Mouse (Mus musculus) mouse trophoblast stem cell (cell line): Measurements from ENCODE around the gene Nanos3.

Experiments used
- in situ Hi-C, 2 experiments: fragments of 300-500 bp; cut with MseI, MboI; formaldehyde crosslinking; loops; 2 replicates in 1 of 2; 3 replicates in 1 of 2; pipeline ENCODE4 v1.15.1; 2025

Nanos3 gene

DNA sequence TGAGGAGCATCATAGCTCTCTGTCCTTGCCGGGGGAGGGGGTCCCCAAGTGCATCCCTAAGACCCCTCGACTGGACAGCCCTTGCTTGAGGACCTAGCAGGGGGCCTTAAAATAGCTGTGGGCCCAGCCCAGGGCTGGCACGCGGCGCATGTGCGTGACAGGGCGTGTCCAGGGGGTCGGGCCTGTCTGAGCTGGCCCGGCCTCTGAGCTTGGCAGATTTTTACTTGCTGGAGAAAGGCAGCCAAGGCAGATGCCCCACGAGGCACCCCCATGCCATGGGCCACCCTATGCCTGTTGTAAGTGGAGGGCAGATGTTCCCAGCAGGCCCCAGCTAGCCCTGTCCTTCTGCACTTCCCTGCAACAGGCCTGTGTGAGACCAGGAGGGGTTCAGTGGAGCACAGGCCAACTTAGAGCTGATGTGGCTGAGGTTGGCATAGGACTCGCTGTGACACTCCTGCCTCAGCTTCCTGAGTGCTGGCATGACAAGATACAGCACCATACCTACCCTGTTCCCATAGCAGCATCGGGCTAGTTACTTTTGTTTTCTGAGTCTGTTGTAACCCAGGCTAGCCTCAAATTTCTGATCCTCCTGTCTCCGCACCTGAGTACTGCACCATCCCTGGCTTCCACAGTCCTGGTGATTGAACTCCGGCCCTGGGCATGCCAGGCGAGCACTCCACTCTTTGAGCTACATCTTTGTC lies 16.7 kb upstream of the Nanos3 start:
- in situ Hi-C loops: no loop called here

DNA sequence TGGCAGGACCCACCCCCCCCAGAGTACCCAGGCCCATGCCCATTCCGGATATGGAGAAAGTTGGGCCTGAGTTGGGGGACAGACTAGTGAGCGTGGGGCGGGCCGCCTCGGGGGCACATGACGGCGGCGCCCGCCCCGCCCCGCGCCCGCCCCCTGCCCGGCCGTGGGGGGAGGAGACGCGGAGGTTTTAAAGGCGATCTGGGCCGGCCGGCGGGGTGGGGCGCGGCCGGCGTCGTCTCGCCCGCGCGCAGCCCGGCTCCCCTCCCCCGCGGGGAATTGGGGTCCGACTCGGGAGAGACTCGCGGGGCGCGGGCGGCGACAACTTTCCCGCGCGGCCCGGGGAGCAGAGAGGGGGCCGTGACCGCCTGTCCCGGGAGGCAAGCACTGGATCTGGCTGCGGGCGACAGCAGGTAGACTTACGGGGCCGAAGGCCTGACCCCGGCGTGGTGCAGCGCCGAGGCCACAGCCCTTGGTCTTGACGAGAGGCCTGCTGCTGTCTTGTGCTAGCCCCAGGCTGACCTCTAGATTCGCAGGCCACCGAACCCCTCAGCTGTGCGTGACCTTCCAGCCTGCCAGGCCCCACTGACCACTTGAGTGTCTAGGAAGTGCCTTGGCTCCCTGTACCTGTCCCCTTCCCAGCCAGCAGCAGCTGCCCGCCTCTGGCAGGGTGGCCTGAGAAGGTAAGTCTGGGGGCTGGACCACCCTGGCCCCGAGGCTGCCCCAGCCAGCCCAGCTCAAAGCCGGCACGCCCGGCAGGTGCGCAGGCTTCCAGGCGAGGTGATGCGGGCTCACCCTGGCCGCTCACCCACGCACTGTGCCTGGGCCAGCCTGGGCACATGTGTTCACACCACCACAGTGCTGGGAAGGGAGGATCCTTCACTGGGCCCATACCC lies 15.9 kb upstream of the Nanos3 start:
- in situ Hi-C loops: no loop called here

DNA sequence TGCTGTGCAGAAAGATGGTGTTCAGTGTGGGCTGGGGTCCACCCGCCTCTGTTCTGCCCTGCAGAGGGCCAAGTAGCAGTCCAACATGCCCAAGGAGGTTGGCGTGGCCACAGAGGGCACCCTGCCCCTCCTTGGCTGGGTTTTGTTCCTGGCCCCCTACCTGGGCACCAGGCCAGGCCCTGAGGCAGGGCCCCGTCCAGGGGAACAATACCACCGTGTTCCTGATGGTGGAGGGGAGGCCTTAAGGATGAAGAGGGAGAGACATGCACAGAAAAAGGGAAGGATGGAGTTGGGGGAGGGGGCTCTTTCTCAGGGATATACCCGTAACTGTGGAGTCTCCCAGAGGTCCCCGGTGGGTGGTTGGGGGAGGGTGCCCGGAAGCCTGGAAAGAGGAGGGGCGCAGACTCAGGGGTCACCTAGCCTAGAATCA lies 15.1 kb upstream of the Nanos3 start:
- in situ Hi-C loops: no loop called here

GRCm38 (mm10) chr8:84199348-84200125 lies 14.5 kb upstream of the Nanos3 start:
- in situ Hi-C loops: no loop called here

GRCm38 (mm10) chr8:84198871-84199270 lies 13.9 kb upstream of the Nanos3 start:
- in situ Hi-C loops: no loop called here

DNA sequence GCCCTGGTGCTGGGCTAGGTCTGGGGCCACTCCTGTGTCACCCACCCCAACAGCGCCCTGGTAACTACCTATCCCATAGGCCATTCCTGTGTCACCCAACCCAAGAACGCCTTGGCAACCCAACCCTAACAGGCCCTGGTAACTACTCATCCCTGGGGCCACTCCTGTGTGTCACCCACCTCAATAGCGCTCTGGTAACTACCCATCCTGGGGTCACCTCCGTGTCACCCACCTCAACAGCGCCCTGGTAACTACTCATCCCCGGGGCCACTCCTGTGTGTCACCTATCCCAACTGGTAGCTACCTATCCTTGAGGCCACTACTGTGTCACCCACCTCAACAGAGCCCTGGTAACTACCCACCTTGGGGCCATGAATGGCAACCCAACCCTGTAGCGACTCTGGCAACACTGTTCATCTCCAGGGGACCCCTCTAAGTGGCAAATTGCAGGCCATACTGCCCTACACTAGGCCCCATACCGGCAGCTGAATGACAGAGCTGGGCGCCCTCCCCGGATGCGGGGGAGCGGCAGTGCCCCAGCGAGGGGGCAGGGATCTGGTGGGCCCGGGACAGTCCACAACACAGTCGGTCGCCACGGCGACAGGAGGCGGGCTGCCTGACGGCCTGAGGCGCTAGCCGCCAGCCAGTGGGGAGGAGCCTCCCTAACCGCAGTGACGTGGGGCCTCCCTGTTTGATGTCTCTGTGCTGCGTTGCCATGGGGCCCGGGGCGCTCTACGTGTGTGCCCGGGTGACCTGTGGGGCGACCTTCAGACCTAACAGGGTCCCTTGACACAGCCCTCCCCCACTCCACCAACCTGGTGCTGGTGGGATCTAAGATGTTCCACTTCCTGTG lies 13.1 kb upstream of the Nanos3 start:
- in situ Hi-C loops: no loop called here

- in situ Hi-C loops: no loop called here
These were observed 12.3 kb upstream of the Nanos3 start for GRCm38 (mm10) chr8:84197141-84197921.

GRCm38 (mm10) chr8:84194224-84194743 lies 9.3 kb upstream of the Nanos3 start:
- in situ Hi-C loops: no loop called here

GRCm38 (mm10) chr8:84193566-84193965 lies 8.5 kb upstream of the Nanos3 start:
- in situ Hi-C loops: no loop called here

DNA sequence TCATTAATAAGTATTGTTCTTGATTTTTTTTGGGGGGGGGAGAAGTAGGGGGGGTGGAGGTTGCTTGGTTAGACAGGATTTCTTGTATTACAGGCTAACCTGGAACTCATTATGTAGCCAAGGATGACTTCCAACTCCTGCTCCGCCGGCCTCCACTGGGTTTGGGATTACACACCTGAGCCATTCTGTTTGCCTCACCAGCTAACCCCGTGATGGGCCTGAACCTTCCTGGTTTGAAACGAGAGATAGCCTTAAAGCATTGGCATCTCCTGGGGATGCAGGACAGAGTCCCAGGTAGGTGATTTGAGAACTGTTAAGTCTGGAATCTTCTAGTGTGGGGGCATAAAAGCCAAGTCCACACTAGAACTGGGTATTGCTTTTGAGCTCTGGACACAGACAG lies 8.1 kb upstream of the Nanos3 start:
- in situ Hi-C loops: no loop called here

DNA sequence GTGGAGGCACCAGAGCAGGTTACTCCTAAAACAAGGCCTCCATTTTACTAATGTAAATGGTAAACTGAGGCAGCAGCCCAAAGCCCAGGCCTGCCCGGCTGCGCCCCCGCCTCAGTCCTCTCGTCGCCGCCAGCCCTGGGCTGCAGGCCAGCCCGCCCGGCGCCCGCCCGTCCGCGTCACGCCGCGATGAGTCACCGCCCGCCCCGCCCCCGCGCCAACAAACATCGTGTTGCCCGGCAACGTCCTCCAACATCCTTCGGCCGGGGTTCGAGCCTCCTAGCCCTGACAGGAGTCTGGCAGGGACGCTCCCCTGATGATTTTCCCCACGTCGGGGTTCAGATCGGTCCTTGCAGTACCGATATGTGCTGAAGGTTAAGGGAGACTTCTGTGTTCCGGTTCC lies 7.5 kb upstream of the Nanos3 start:
- in situ Hi-C loops: no loop called here

DNA sequence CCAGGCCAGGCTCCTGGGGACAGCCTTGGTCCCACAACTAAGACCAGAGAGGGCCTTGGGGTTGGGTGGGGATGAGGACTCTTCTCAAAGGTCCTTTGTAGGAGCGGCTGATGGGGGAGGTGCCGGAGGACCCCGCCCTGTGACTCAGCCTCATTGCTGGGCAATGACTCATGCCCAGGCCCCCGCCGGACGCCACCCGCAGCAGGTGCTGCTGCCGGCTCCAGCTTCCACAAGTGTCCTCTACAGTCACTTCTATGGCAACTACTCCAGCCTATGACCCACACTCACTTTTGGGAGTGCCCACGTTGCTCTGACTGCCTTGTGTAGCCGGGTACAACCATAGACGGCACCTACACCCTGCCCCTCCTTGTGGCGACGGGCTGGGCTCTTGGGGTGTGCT lies 7.0 kb upstream of the Nanos3 start:
- in situ Hi-C loops: no loop called here

GRCm38 (mm10) chr8:84190191-84190867 lies 5.3 kb upstream of the Nanos3 start:
- in situ Hi-C loops: no loop called here

DNA sequence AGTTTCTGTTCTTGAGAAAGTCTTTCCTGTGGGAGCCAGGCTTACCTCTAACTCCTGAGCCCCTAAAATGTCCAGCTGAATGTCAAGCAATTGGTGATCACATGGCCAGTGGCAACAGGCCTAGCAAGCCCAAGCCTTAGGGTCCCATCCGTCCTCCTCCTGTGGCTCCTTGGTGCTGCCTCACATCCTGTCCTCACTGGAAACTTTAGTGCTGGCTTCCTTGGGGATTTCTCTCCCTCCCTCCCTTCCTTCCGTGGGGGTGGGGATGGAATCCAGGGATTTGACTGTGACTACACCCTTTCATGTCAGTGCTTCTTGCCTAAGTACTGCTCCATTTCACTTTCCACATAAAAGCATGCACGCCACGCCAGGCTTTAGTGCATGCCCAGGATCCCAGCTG lies 4.6 kb upstream of the Nanos3 start:
- in situ Hi-C loops: no loop called here

- in situ Hi-C loops: no loop called here
These were observed 3.7 kb upstream of the Nanos3 start for GRCm38 (mm10) chr8:84188671-84189070.

GRCm38 (mm10) chr8:84187065-84187755 lies 2.2 kb upstream of the Nanos3 start:
- in situ Hi-C loops: no loop called here

- in situ Hi-C loops: no loop called here
These were observed 1.5 kb upstream of the Nanos3 start for GRCm38 (mm10) chr8:84186547-84186946.

DNA sequence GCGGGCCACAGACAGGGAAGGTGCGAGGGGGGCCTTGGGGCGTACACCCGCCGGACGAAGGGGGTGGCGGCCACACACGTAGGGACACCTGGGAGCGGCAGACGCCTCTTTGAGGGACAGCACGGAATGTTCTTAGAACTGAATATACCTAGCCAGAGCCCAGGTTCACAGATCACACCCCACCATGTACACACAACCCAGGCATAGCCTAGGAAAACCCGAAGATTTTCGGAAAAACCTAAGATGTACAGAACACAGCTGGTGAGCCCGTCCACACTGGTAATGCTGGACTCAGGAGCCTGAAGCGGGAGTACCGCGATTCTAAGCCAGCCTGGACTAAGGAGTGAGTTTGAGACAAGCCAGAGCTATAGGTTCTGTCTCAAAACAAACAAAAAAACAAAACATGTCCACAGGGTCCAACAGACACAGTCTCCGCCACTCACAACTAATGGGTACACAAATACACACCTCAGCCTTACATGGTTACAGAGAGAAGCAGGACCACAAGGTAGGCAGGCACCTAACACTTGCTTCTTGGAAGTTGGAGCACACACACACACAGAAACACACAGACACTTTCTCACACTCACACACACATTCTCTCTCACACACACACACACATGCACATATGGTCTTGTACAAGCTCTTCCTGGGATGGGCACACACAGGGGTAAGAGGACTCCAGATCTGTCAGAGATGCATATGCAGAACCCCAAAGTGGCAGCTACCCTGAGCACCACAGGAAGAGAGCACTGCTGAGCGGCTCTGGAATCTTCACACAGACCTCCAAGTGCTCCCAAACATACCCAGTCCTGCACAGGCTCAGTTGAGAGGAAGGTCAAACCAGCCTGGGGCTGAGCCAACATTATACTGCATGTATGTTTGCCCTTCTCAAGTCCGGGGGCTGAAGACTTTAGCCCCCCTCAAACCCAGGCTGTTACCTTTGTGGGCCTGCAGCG lies 653 bp downstream of the Nanos3 start:
- in situ Hi-C loops: no loop called here
